Mouse (Mus musculus): ENCODE data around the gene Rrm1.

DNA sequence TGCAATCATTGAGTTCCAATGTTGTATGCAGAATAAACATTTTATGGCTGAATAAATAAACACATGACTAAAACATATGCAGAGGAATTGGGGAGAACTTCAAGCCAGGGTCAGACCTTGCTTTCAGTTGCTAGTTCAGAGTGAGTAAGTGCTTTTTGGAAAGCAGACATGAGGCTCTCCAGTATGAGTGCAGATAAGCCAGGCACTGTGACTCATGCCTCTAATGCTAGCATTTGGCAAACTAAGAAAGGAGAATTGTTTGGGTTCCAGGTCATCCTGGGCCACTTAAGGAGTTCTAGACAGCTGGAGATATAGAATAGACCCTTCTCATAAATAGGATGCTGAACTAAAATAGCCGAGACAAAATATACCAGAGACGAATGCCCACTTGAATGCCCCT is 42.2 kb downstream of the Rrm1 start:
- TF ChIP-seq POLR2A (IDR thresholded peaks at IDR 0.05; ENCODE audit: low read depth, low read length) (no peak), CTCF (IDR thresholded peaks at IDR 0.05; ENCODE audit: borderline replicate concordance, insufficient read depth, low read length) (no peak)

Data from embryonic fibroblast, embryonic 13.5 days (primary cell).